Mouse (Mus musculus) heart, embryonic 13.5 days (tissue): ENCODE measurements around the gene G6pc3. TPM values are rescaled to one million over a fixed set of nuclear protein-coding genes. Genes with fewer than 3 reads are reported as not detected.
"Not testable (repeated sequence)": the region's sequence is repeated elsewhere in the genome, so short reads cannot be mapped to it uniquely, and the experiment has no call there.

Experiments
- ATAC-seq: fragments of 200-750 bp; cut with Nextera tagmentation; 2 replicates; pipeline ENCODE4 v1.8.0; 2017; ENCODE audit warnings: moderate TSS enrichment; ENCODE audit not compliant: insufficient number of reproducible peaks, low FRiP score, low TSS enrichment; ENCODE audit errors: extremely low read depth
- H3K27ac ChIP-seq: fragments of 300-500 bp; sonication (generic); replicated peaks from 2 replicates; pipeline ENCODE4 v1.5.1; 2015; ENCODE audit warnings: moderate library complexity, mild to moderate bottlenecking, inconsistent platforms
- H3K27me3 ChIP-seq: fragments of 300-500 bp; sonication (generic); replicated peaks from 2 replicates; pipeline ENCODE4 v1.6.1; 2015; ENCODE audit warnings: mild to moderate bottlenecking, inconsistent platforms
- H3K36me3 ChIP-seq: fragments of 300-500 bp; sonication (generic); 2 replicates; pipeline ENCODE4 v1.6.1; 2015; ENCODE audit warnings: mild to moderate bottlenecking, inconsistent platforms
- H3K4me1 ChIP-seq: fragments of 300-500 bp; sonication (generic); 2 replicates; pipeline ENCODE4 v1.6.1; 2015; ENCODE audit warnings: inconsistent platforms
- H3K4me2 ChIP-seq: fragments of 300-500 bp; sonication (generic); 2 replicates; pipeline ENCODE4 v1.6.1; 2015; ENCODE audit warnings: inconsistent platforms, mild to moderate bottlenecking, moderate library complexity
- H3K4me3 ChIP-seq: fragments of 300-500 bp; sonication (generic); 2 replicates; pipeline ENCODE4 v1.5.1; 2015; ENCODE audit warnings: moderate library complexity, mild to moderate bottlenecking, inconsistent platforms
- H3K9ac ChIP-seq: fragments of 300-500 bp; sonication (generic); 2 replicates; pipeline ENCODE4 v1.6.1; 2015; ENCODE audit warnings: inconsistent platforms, mild to moderate bottlenecking, moderate library complexity
- H3K9me3 ChIP-seq: fragments of 300-500 bp; sonication (generic); 2 replicates; pipeline ENCODE4 v1.6.1; 2016; ENCODE audit warnings: inconsistent platforms
- WGBS: fragments of 180-500 bp; shearing (Covaris S2); methylation state at CpG from one replicate; pipeline ENCODE4 v1.1.7; 2015; ENCODE audit warnings: mixed read lengths; 5-methylcytosine and 5-hydroxymethylcytosine counted together
- polyA plus RNA-seq: library from polyadenylated mRNA; unstranded; fragments of >200 nt; fragmentation: Nextera tagmentation; extraction: Ambion mirVana; gene quantifications from 2 replicates; pipeline ENCODE4 v1.2.1, GENCODE M21; 2015

Gene G6pc3
- polyA plus RNA-seq, 1 experiment from 2014 or later: 25.6 TPM

DNA sequence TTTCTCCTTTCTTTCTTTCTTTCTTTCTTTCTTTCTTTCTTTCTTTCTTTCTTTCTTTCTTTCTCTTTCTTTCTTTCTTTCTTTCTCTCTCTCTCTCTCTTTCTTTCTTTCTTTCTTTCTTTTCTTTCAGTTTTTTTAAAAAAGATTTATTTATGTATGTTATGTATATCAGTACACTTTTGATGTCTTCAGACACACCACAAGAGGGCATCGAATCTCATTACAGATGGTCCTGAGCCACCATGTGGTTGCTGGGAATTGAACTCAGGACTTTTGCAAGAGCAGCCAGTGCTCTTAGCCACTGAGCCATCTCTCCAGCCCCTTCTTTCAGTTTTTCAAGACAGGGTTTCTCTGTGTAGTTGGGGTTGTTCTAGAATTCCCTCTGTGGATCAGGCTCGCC lies 31.4 kb upstream of the G6pc3 start:
- 68% methylated on average over 2 of the region's 2 CpGs for WGBS
- not testable (repeated sequence) for H3K4me1 ChIP-seq, H3K9ac ChIP-seq, H3K4me3 ChIP-seq, H3K9me3 ChIP-seq, ATAC-seq, H3K27me3 ChIP-seq, H3K4me2 ChIP-seq, H3K27ac ChIP-seq
- peaks cover 44% of the 10 kb centered on the region for H3K36me3 ChIP-seq

DNA sequence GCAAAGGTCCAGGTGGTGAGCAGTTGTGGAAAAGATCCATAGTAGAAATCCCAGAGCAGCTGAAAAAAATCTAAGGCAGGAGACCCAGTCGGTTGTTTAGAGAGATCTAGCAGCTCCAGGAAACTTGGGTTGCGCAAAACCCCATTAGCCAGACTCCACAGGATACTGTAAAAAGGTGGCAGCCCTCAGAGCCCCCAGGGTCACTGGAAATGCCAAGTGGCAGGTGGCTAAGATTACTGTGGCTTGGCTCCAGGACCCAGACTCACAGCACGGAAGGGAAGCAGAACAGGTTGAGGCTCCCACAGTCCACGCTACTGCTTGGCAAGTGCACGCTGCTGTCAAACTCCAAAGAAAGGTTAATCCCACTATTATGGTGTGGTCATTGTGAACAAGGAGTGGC lies 29.6 kb upstream of the G6pc3 start:
- peaks cover 44% of the 10 kb centered on the region for H3K36me3 ChIP-seq
- ATAC-seq: no peak
- H3K9ac ChIP-seq: no peak overlapping the region
- H3K4me2 ChIP-seq: no peak overlapping the region
- 78% methylated on average over 5 of the region's 5 CpGs for WGBS
- H3K27me3 ChIP-seq: no peaks in the 10 kb centered on the region
- no peak overlapping the region for H3K27ac ChIP-seq
- H3K4me3 ChIP-seq: no peak overlapping the region
- H3K9me3 ChIP-seq: no peaks in the 10 kb centered on the region
- H3K4me1 ChIP-seq: peaks cover 8% of the 10 kb centered on the region

DNA sequence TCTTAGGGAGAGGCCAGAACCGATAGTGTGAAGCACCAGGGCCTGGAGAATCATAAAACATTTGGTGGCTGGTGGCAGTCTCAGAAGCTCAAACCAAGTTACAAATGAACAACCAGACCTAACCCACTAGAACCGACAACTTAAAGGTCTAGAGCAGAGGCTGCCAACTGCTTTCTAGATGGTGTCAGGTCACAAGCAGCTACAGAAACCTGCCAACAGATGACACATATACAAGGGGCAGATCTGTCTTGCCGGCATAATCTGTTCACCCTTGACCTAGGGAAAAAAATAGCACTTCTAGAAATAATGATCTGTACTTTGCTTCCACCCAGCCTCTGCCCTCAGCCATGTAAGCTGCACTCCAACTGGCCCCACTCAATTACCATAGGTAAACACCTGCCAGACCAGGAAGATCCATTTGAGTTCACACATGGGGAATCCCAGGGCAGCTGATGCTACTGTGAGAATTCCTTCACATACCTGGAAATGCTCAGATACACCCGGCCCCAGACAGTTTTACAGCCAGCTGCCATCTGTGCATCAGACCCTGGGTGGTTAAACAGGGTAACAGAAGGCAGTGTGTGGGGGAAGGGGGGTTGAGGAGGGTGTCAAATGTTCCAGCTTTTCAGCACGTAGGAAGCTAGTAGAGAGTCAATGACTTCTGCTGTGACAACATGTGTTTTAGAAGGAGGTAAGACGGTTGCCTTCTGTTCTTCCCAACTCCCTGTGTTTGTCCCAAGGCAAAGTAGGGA lies 23.3 kb upstream of the G6pc3 start:
- Histone ChIP-seq H3K4me3 (no peak overlapping the region), H3K27ac (no peak overlapping the region), H3K4me2 (no peak overlapping the region), H3K9me3 (no peaks in the 10 kb centered on the region), H3K4me1 (0 out of 2 replicates have a peak, but pooled peaks cover 5% of the 10 kb centered on the region), H3K9ac (no peak overlapping the region), H3K36me3 (peaks cover 94% of the 10 kb centered on the region), H3K27me3 (no peaks in the 10 kb centered on the region)
- 62% methylated on average over 6 of the region's 6 CpGs for WGBS
- ATAC-seq: no peak

DNA sequence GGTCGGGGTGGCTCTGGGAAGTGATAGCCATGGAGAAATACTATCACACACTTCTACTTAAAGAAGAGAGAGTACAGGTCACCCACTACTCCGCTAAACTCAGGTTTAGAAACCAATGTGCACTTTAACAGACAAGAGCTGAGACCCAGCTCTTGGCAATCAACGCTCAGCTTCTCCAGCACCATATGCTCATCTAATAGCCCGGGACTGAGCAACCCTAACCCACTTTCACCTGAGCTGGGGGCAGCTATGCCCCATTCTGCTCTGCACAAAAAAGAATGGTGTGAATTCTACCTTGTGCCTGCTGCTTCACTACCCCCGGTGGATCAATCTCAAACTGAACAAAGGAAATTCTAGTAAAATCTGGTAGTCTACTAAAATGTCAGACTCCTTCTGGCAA lies 21.9 kb upstream of the G6pc3 start:
- Histone ChIP-seq H3K9me3 (no peaks in the 10 kb centered on the region), H3K36me3 (peaks cover 88% of the 10 kb centered on the region)
- 94% methylated on average over 5 of the region's 5 CpGs for WGBS

DNA sequence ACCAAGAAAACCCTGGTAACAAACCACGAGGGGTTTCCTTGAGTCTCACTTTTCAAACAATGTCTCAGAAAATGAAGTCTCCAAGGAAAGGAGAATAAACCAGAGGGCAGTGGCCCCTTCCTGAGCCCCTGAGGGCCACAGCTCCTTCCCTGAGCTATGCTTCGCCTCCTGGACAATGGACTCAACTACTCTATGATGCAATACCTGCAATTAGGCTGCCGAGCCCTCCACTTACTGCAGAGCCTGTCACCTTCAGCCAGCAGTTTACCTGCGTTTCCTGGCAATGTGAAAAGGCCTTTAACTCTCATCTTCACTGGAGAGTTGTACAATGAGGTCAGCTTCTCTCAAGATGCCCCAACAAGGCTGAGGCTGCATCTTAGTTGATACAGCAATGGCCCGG lies 20.7 kb upstream of the G6pc3 start:
- H3K4me1 ChIP-seq: 0 out of 2 replicates have a peak, but pooled peaks cover 8% of the 10 kb centered on the region
- H3K4me2 ChIP-seq: no peak overlapping the region
- ATAC-seq: no peak
- H3K27me3 ChIP-seq: no peaks in the 10 kb centered on the region
- no peak overlapping the region for H3K9ac ChIP-seq
- WGBS: 89% methylated on average over 5 of the region's 5 CpGs
- no peaks in the 10 kb centered on the region for H3K9me3 ChIP-seq
- peaks cover 79% of the 10 kb centered on the region for H3K36me3 ChIP-seq
- H3K4me3 ChIP-seq: no peak overlapping the region
- no peak overlapping the region for H3K27ac ChIP-seq

More for the DNA sequence above, 21.9 kb upstream of the G6pc3 start:
- H3K4me2 ChIP-seq: no peak overlapping the region
- no peak overlapping the region for H3K4me3 ChIP-seq
- no peak for ATAC-seq
- no peaks in the 10 kb centered on the region for H3K27me3 ChIP-seq
- H3K27ac ChIP-seq: no peak overlapping the region
- no peak overlapping the region for H3K9ac ChIP-seq
- 0 out of 2 replicates have a peak, but pooled peaks cover 5% of the 10 kb centered on the region for H3K4me1 ChIP-seq

DNA sequence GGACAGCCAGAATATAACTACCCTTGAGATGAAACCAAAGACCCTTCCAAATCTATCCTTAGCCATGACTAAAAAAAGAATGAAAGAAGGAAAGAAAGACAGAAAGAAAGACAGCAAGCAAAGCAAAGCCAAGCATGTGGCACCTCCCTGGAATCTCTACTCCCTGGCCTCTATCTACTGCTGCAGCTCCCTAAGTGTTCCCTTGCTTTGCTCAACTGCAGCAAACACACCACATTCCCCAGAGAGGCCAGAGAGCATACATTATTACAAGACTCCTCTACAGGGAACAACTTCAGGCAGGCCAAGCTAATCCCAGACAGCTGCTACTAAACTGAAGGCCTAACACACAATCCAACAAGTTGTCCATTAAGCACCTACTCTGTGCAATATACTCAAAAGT lies 9.6 kb upstream of the G6pc3 start:
- Histone ChIP-seq H3K36me3 (peaks cover 71% of the 10 kb centered on the region), H3K27ac (0 out of 2 replicates have a peak overlapping the region, but pooled peaks have one; percentile 4)

DNA sequence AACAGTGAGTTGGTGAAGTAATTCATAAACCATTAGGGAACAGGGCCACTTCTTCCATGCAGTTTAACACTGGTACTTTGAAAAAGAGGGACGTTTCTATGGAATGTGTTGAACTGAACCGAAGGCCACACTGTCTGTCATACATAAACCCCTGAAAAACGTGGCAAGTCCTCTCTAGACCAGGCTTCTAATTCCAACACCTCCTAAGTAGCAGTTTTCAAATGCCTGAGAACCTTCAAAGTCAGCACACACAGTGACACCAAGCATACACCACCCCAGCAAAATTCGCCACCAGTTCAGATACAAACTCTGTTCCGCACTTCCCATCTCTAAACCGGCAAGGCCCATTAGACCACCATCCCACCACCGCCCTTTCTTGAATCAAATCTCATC lies 5.2 kb upstream of the G6pc3 start:
- Histone ChIP-seq H3K4me1 (peaks cover 41% of the 10 kb centered on the region), H3K9me3 (no peaks in the 10 kb centered on the region), H3K4me2 (peak overlapping the region; percentile 84), H3K9ac (peak overlapping the region; percentile 98), H3K36me3 (peaks cover 32% of the 10 kb centered on the region), H3K4me3 (peak overlapping the region; percentile 90), H3K27me3 (no peaks in the 10 kb centered on the region), H3K27ac (peak overlapping the region; percentile 95)
- ATAC-seq: no peak
- WGBS: 2% methylated on average over 7 of the region's 7 CpGs

More for the DNA sequence above, 9.6 kb upstream of the G6pc3 start:
- H3K27me3 ChIP-seq: no peaks in the 10 kb centered on the region
- no peak overlapping the region for H3K4me3 ChIP-seq
- H3K4me1 ChIP-seq: peaks cover 34% of the 10 kb centered on the region
- H3K9me3 ChIP-seq: no peaks in the 10 kb centered on the region
- ATAC-seq: no peak
- no peak overlapping the region; the same call in 1 of the 2 replicates for H3K4me2 ChIP-seq
- 0 out of 2 replicates have a peak overlapping the region, but pooled peaks have one; percentile 2 for H3K9ac ChIP-seq

DNA sequence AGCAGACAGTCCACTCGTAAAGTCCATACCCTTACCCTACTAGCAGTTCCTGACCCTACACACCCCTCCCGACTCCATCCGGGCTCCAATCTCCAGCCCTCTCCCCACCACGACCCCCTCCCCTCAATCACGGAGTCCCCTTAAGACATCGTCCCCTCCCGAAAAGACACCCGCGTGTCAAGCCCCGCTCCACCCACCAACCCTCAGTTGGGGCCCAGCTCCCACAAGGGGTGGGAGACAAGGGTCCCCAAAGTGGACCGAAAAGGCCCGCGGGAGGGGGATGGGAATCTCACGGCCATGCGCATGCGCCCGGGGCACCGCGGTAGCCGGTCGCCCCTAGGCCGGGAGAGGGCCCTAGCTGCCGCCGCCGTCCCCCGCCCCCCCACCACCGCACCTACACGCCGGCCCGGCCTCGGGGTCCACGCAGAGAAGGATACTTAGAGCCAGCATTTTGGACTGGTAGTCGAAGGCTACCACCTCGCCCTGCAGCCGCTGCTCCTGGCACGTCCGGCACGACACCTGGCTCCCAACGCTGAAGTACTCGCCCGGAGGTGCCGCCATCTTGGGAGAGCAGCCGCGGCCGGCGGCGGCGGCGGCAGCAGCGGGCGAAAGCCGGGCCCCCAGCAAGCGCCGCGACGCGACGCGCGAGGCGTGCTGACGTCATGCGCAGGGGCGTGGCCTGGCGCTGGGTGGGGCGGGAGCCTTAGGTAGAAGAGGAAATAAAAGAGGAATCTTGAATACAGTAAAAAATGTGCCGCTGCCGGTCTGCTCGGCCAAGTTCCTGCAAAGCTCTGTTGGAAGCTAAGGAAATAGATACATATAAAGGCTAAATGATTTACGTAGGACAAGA lies 4.5 kb upstream of the G6pc3 start, which contains the start of gene Lsm12:
Gene Lsm12 (minus strand): TSS at position 651 of the 850 bp plus-strand sequence.
- Histone ChIP-seq H3K4me1 (peaks cover 40% of the 10 kb centered on the region), H3K9me3 (no peaks in the 10 kb centered on the region), H3K27me3 (no peaks in the 10 kb centered on the region), H3K4me2 (peak within 1 kb of the TSS; percentile 84), H3K27ac (peak within 1 kb of the TSS; percentile 95), H3K9ac (peak within 1 kb of the TSS; percentile 98), H3K4me3 (peak within 1 kb of the TSS; percentile 90), H3K36me3 (peaks cover 28% of the 10 kb centered on the region)
- under 1% methylated on average over 68 of the region's 70 CpGs for WGBS
- ATAC-seq: peak; percentile 77

DNA sequence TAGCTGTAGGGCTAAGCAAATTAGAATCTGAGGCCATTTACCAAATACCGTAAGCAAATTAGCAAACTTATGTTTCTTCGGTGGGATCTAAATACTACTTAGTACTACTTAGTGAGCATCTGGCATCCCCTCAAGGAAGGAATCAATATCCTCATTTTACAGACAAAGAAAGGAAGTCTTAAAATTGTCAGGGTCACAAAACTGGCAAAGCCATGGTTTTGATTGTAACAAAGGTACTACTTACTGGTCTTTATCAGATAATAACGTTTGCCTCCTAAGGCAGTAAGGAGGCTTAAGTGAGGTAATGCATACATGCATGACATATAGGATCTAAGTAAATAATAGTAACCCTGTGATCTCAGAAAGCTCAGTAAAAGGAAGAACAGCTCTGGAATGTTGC lies 3.7 kb upstream of the G6pc3 start:
- no peaks in the 10 kb centered on the region for H3K27me3 ChIP-seq
- peak overlapping the region; percentile 95; the same call in 1 of the 2 replicates for H3K27ac ChIP-seq
- peak overlapping the region; percentile 84 for H3K4me2 ChIP-seq
- ATAC-seq: no peak
- H3K9me3 ChIP-seq: no peaks in the 10 kb centered on the region
- peak overlapping the region; percentile 90 for H3K4me3 ChIP-seq
- WGBS: 50% methylated on average over 3 of the region's 3 CpGs
- peak overlapping the region; percentile 98 for H3K9ac ChIP-seq
- H3K36me3 ChIP-seq: peaks cover 20% of the 10 kb centered on the region
- H3K4me1 ChIP-seq: peaks cover 39% of the 10 kb centered on the region

DNA sequence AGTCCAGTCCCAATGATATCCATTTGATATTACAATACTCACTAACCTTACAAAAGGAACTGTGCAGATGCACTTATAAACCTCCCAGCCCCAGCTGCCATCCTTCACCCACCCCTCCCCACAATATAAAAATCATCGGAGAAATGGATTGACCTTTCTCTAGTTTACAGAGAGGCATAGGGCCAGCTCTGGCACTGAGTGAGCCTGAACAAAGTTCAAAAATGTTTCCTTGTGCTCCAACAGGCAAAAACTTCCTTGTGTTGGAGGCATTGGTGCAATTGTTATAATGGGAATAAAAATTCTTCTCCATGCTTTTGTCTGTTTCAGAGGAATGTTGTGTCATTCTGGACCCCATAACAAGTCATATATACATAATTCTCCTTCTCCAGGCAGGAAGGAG lies 3.2 kb upstream of the G6pc3 start:
- H3K4me2 ChIP-seq: no peak overlapping the region
- H3K27me3 ChIP-seq: no peaks in the 10 kb centered on the region
- no peak overlapping the region for H3K4me3 ChIP-seq
- H3K9me3 ChIP-seq: no peaks in the 10 kb centered on the region
- 71% methylated on average over 1 of the region's 1 CpGs for WGBS
- ATAC-seq: no peak
- peaks cover 15% of the 10 kb centered on the region for H3K36me3 ChIP-seq
- peaks cover 41% of the 10 kb centered on the region for H3K4me1 ChIP-seq
- H3K27ac ChIP-seq: no peak overlapping the region
- no peak overlapping the region for H3K9ac ChIP-seq

DNA sequence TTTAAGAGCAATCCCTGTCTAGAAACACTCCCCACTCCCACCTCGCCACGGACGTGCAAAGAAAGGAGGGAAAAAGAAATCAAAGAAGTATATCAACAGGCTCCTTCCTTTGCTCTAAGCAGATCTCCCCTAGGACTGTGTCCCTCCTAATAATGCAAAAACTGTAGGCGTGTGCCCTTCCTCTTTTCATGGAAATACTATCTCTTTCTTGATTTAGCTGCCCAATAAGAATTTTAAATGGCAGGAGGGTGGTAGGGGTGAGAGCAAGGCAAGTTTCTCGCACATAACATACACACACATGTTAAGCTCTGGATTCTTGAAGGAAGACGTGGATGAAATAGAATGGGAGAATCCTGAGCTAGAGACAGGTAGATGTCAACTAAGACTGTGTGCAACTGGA lies 440 bp upstream of the G6pc3 start:
- Histone ChIP-seq H3K4me2 (peak overlapping the region; percentile 74), H3K9me3 (no peaks in the 10 kb centered on the region), H3K4me1 (peaks cover 30% of the 10 kb centered on the region), H3K36me3 (peaks cover 20% of the 10 kb centered on the region), H3K4me3 (peak overlapping the region; percentile 74), H3K9ac (peak overlapping the region; percentile 86), H3K27me3 (no peaks in the 10 kb centered on the region), H3K27ac (0 out of 2 replicates have a peak overlapping the region, but pooled peaks have one; percentile 30)
- no peak for ATAC-seq
- WGBS: 64% methylated on average over 6 of the region's 6 CpGs
